Mouse (Mus musculus) heart, embryonic 16.5 days (tissue): ENCODE results near the gene Sh3bgrl. TPM values are rescaled to one million over a fixed set of nuclear protein-coding genes. Genes with fewer than 3 reads are reported as not detected.

Experiments used
- ATAC-seq: fragments of 200-750 bp; cut with Nextera tagmentation; replicated peaks from 2 replicates; pipeline ENCODE4 v1.8.0; 2017; ENCODE audit warnings: moderate number of reproducible peaks; ENCODE audit not compliant: insufficient read depth, low FRiP score; ENCODE audit errors: extremely low read depth
- H3K27ac ChIP-seq: fragments of 300-500 bp; sonication (generic); 2 replicates; pipeline ENCODE4 v1.5.1; 2014; ENCODE audit warnings: mild to moderate bottlenecking, low read length, control low read depth, moderate library complexity
- H3K27me3 ChIP-seq: fragments of 300-500 bp; sonication (generic); 2 replicates; pipeline ENCODE4 v1.6.1; 2014; ENCODE audit warnings: low read length, mixed read lengths; ENCODE audit not compliant: control insufficient read depth, insufficient read depth
- H3K36me3 ChIP-seq: fragments of 300-500 bp; sonication (generic); 2 replicates; pipeline ENCODE4 v1.6.1; 2014; ENCODE audit not compliant: control insufficient read depth, insufficient read depth
- H3K4me1 ChIP-seq: fragments of 300-500 bp; sonication (generic); 2 replicates; pipeline ENCODE4 v1.6.1; 2014; ENCODE audit warnings: low read length, mixed read lengths; ENCODE audit not compliant: control insufficient read depth, insufficient read depth
- H3K4me2 ChIP-seq: fragments of 300-500 bp; sonication (generic); 2 replicates; pipeline ENCODE4 v1.6.1; 2014; ENCODE audit warnings: low read depth, mild to moderate bottlenecking, control low read depth, low read length
- H3K4me3 ChIP-seq: fragments of 300-500 bp; sonication (generic); 2 replicates; pipeline ENCODE4 v1.5.1; 2014; ENCODE audit warnings: mild to moderate bottlenecking, control low read depth, low read length
- H3K9ac ChIP-seq: fragments of 300-500 bp; sonication (generic); 2 replicates; pipeline ENCODE4 v1.6.1; 2014; ENCODE audit warnings: low read length, control low read depth
- H3K9me3 ChIP-seq: fragments of 300-500 bp; sonication (generic); replicated peaks from 2 replicates; pipeline ENCODE4 v1.6.1; 2016; ENCODE audit warnings: low read length; ENCODE audit not compliant: control insufficient read depth
- WGBS: fragments of 180-500 bp; shearing (Covaris S2); extraction: QIAGEN DNeasy Blood & Tissue Kit; methylation state at CpG from one replicate; pipeline ENCODE4 v1.1.7; 2014; 5-methylcytosine and 5-hydroxymethylcytosine counted together
- polyA plus RNA-seq: library from polyadenylated mRNA; unstranded; fragments of >200 nt; fragmentation: Nextera tagmentation; extraction: Ambion mirVana; gene quantifications from 2 replicates; pipeline ENCODE4 v1.2.1, GENCODE M21; 2015

Sh3bgrl gene
- polyA plus RNA-seq, 1 experiment from 2014 or later: 75.2 TPM

- Histone ChIP-seq H3K9ac (no peak overlapping the region), H3K4me3 (no peak overlapping the region), H3K27me3 (no peaks in the 10 kb centered on the region), H3K9me3 (no peaks in the 10 kb centered on the region), H3K27ac (no peak overlapping the region), H3K36me3 (no peaks in the 10 kb centered on the region), H3K4me1 (no peaks in the 10 kb centered on the region), H3K4me2 (no peak overlapping the region)
- WGBS: 65% methylated on average over 4 of the region's 4 CpGs
- ATAC-seq: no peak
These were observed 89.7 kb downstream of the Sh3bgrl start for GRCm38 (mm10) chrX:109184706-109185478.

- H3K9ac ChIP-seq: no peak overlapping the region
- no peak overlapping the region for H3K4me2 ChIP-seq
- H3K9me3 ChIP-seq: no peaks in the 10 kb centered on the region
- H3K27me3 ChIP-seq: no peaks in the 10 kb centered on the region
- WGBS: 88% methylated on average over 4 of the region's 4 CpGs
- no peak for ATAC-seq
- no peak overlapping the region for H3K27ac ChIP-seq
- no peaks in the 10 kb centered on the region for H3K4me1 ChIP-seq
- H3K4me3 ChIP-seq: no peak overlapping the region
- no peaks in the 10 kb centered on the region for H3K36me3 ChIP-seq
These were observed 94.4 kb downstream of the Sh3bgrl start for GRCm38 (mm10) chrX:109189607-109190006.

GRCm38 (mm10) chrX:109190969-109191368 is 95.8 kb downstream of the Sh3bgrl start:
- Histone ChIP-seq H3K9ac (no peak overlapping the region), H3K4me2 (no peak overlapping the region), H3K4me3 (no peak overlapping the region), H3K27ac (peak overlapping the region; percentile 63), H3K9me3 (no peaks in the 10 kb centered on the region), H3K27me3 (no peaks in the 10 kb centered on the region), H3K36me3 (no peaks in the 10 kb centered on the region), H3K4me1 (no peaks in the 10 kb centered on the region)
- 50% methylated on average over 4 of the region's 4 CpGs for WGBS
- ATAC-seq: peak; percentile 78

GRCm38 (mm10) chrX:109191436-109191835 is 96.3 kb downstream of the Sh3bgrl start:
- no peaks in the 10 kb centered on the region for H3K27me3 ChIP-seq
- no peaks in the 10 kb centered on the region for H3K4me1 ChIP-seq
- no peak overlapping the region for H3K4me2 ChIP-seq
- no peak overlapping the region for H3K4me3 ChIP-seq
- H3K27ac ChIP-seq: peak overlapping the region; percentile 63
- no peaks in the 10 kb centered on the region for H3K9me3 ChIP-seq
- 0 out of 2 replicates have a peak, but pooled peaks have one; percentile 58 for ATAC-seq
- WGBS: 58% methylated on average over 4 of the region's 4 CpGs
- no peaks in the 10 kb centered on the region for H3K36me3 ChIP-seq
- H3K9ac ChIP-seq: no peak overlapping the region

- no peak within 1 kb of the TSS for H3K27ac ChIP-seq
- ATAC-seq: no peak
- H3K4me1 ChIP-seq: no peaks in the 10 kb centered on the region
- no peak within 1 kb of the TSS for H3K4me2 ChIP-seq
- H3K9ac ChIP-seq: no peak within 1 kb of the TSS
- H3K9me3 ChIP-seq: no peaks in the 10 kb centered on the region
- H3K27me3 ChIP-seq: no peaks in the 10 kb centered on the region
- H3K36me3 ChIP-seq: no peaks in the 10 kb centered on the region
- WGBS: 58% methylated on average over 4 of the region's 4 CpGs
- H3K4me3 ChIP-seq: no peak within 1 kb of the TSS
These were observed 101.3 kb downstream of the Sh3bgrl start, which contains the start of gene Gm6377 for GRCm38 (mm10) chrX:109196468-109196867. Gene Gm6377, plus strand, starts transcription at chrX:109196756.

- no peaks in the 10 kb centered on the region for H3K36me3 ChIP-seq
- H3K27ac ChIP-seq: no peak overlapping the region
- no peaks in the 10 kb centered on the region for H3K27me3 ChIP-seq
- no peak overlapping the region for H3K9ac ChIP-seq
- H3K4me3 ChIP-seq: no peak overlapping the region
- no peaks in the 10 kb centered on the region for H3K4me1 ChIP-seq
- no peaks in the 10 kb centered on the region for H3K9me3 ChIP-seq
- H3K4me2 ChIP-seq: no peak overlapping the region
- no peak for ATAC-seq
These were observed 112.7 kb downstream of the Sh3bgrl start for GRCm38 (mm10) chrX:109207843-109208242.

GRCm38 (mm10) chrX:109228720-109229119 is 133.6 kb downstream of the Sh3bgrl start:
- H3K4me2 ChIP-seq: no peak overlapping the region
- no peak overlapping the region for H3K27ac ChIP-seq
- H3K9me3 ChIP-seq: no peaks in the 10 kb centered on the region
- WGBS: 67% methylated on average over 1 of the region's 1 CpGs
- H3K9ac ChIP-seq: no peak overlapping the region
- H3K27me3 ChIP-seq: no peaks in the 10 kb centered on the region
- no peak for ATAC-seq
- no peak overlapping the region for H3K4me3 ChIP-seq
- no peaks in the 10 kb centered on the region for H3K4me1 ChIP-seq
- no peaks in the 10 kb centered on the region for H3K36me3 ChIP-seq

GRCm38 (mm10) chrX:109235383-109236036 is 140.3 kb downstream of the Sh3bgrl start:
- Histone ChIP-seq H3K4me3 (no peak overlapping the region), H3K9me3 (no peaks in the 10 kb centered on the region), H3K4me1 (no peaks in the 10 kb centered on the region), H3K4me2 (no peak overlapping the region), H3K27me3 (no peaks in the 10 kb centered on the region), H3K36me3 (no peaks in the 10 kb centered on the region), H3K9ac (no peak overlapping the region), H3K27ac (no peak overlapping the region)
- ATAC-seq: no peak
- 89% methylated on average over 3 of the region's 3 CpGs for WGBS

- H3K4me3 ChIP-seq: no peak overlapping the region
- no peaks in the 10 kb centered on the region for H3K4me1 ChIP-seq
- H3K9ac ChIP-seq: no peak overlapping the region
- H3K9me3 ChIP-seq: no peaks in the 10 kb centered on the region
- no peak overlapping the region for H3K4me2 ChIP-seq
- H3K36me3 ChIP-seq: no peaks in the 10 kb centered on the region
- H3K27ac ChIP-seq: no peak overlapping the region
- H3K27me3 ChIP-seq: no peaks in the 10 kb centered on the region
- ATAC-seq: no peak
These were observed 143.0 kb downstream of the Sh3bgrl start for GRCm38 (mm10) chrX:109238163-109238562.
